Mouse (Mus musculus): ENCODE measurements around the gene Gm49378. TPM values are rescaled to one million over a fixed set of nuclear protein-coding genes. Genes with fewer than 3 reads are reported as not detected.

Gene Gm49378
- total RNA-seq, 1 experiment: not detected

DNA sequence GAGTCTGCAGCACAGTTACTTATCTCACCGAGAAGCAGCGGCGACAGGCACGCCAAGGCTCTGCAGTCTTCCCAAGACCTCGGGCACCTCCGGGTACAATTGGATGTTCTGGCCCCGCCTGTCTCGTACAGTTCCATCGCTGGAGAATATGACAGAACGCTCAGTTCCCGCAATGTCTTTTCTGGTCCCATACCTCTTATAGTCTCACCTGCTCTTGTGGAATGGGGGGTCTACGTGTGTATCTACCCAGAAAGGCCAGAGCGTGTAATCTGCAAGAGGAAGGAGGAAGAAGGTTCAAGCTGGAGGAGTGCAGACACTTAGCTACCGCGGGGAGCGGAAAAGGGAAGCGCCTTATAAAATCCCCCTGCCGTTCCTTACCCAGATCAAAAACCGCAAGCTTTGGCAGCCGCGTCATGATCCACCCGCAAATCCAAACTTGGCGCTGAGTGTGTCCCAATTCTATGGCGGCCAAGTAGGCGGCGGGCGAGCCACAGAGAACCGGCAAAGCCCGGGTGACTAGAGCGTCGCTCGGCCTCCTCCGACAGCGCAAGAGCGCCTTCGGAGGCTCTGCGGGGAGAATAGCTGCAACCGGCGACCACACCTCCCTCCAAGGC is 22.4 kb upstream of the Gm49378 start, which contains the start of gene Mdp1:
Gene Mdp1, minus strand, starts transcription at position 549 of the 614 bp plus-strand sequence.
- DNase-seq (ENCODE audit: low read depth, low spot score): peak; percentile 57
- H3K4me3 ChIP-seq (ENCODE audit: insufficient read depth in 1 of 2, low read depth in 1 of 2, low read length in 2 of 2, poor library complexity in 1 of 2, severe bottlenecking in 1 of 2): peak within 1 kb of the TSS; percentile 82 to 91
- no peak within 1 kb of the TSS for H3K27ac ChIP-seq (ENCODE audit: insufficient read depth, low read depth, low read length, poor library complexity, severe bottlenecking)
- peaks cover 10% of the 10 kb centered on the region for H3K36me3 ChIP-seq (ENCODE audit: control insufficient read depth, insufficient read depth, low read length, poor library complexity, severe bottlenecking)
- H3K9me3 ChIP-seq (ENCODE audit: control insufficient read depth, insufficient read depth, low read depth, low read length): no peaks in the 10 kb centered on the region
- TF ChIP-seq HCFC1 (IDR thresholded peaks at IDR 0.05; ENCODE audit: borderline replicate concordance, insufficient read depth, low read length) (peak; percentile 22; the same call in 1 of the 2 replicates), MAFK (IDR thresholded peaks at IDR 0.05; ENCODE audit: insufficient read depth, low read depth, low read length) (no peak)
- peak within 1 kb of the TSS; percentile 74 for H3K9ac ChIP-seq (ENCODE audit: insufficient read depth, low read depth, low read length, poor library complexity, severe bottlenecking)
- 0 out of 4 replicates have a peak, but pooled peaks cover 0 to 2% of the 10 kb centered on the region in 2 experiments for H3K4me1 ChIP-seq (ENCODE audit: control insufficient read depth in 2 of 2, insufficient read depth in 2 of 2, low read length in 2 of 2, poor library complexity in 1 of 2)
- in situ Hi-C loops (cut with MboI; ENCODE audit: low sequenced_read_pairs in 2 of 2, unreplicated experiment in 2 of 2): no loop called here

DNA sequence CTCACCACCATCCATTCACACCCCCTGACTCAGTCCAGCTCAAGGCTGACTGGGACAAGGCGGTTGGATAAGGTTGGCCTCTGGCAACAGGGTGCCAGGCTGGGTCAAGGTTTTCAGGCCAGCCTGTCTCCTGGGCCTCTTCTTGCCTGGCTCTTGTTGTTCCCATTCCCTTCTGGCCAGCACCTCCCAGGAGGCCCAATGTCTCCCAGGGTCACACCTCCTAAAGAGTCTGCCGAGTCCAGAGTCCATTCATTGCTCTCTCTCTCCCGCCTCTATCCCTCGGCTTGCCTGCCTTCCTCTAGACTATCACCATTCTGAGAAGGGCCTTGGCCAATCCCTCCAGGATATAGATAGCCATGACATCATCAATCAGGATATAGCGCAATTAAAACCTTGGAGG is 20.3 kb upstream of the Gm49378 start:
- Histone ChIP-seq H3K9me3 (ENCODE audit: control insufficient read depth, insufficient read depth, low read depth, low read length) (no peaks in the 10 kb centered on the region), H3K4me3 (ENCODE audit: insufficient read depth in 1 of 2, low read depth in 1 of 2, low read length in 2 of 2, poor library complexity in 1 of 2, severe bottlenecking in 1 of 2) (no peak overlapping the region), H3K36me3 (ENCODE audit: control insufficient read depth, insufficient read depth, low read length, poor library complexity, severe bottlenecking) (peaks cover 8% of the 10 kb centered on the region), H3K27ac (ENCODE audit: insufficient read depth, low read depth, low read length, poor library complexity, severe bottlenecking) (no peak overlapping the region), H3K9ac (ENCODE audit: insufficient read depth, low read depth, low read length, poor library complexity, severe bottlenecking) (no peak overlapping the region), H3K4me1 (ENCODE audit: control insufficient read depth in 2 of 2, insufficient read depth in 2 of 2, low read length in 2 of 2, poor library complexity in 1 of 2) (0 out of 4 replicates have a peak, but pooled peaks cover 0 to 2% of the 10 kb centered on the region in 2 experiments)
- TF ChIP-seq CHD2 (IDR thresholded peaks at IDR 0.05; ENCODE audit: low read depth, low read length): no peak
- no peak for TF ChIP-seq ZC3H11A (IDR thresholded peaks at IDR 0.05; ENCODE audit: borderline replicate concordance, low read depth, low read length)
- no peak for TF ChIP-seq MAFK (IDR thresholded peaks at IDR 0.05; ENCODE audit: insufficient read depth, low read depth, low read length)
- no peak for TF ChIP-seq ZNF384 (IDR thresholded peaks at IDR 0.05; ENCODE audit: low read depth, low read length)
- no peak for TF ChIP-seq HCFC1 (IDR thresholded peaks at IDR 0.05; ENCODE audit: borderline replicate concordance, insufficient read depth, low read length)
- no peak for DNase-seq (ENCODE audit: low read depth, low spot score)
- in situ Hi-C loops (cut with MboI; ENCODE audit: low sequenced_read_pairs in 2 of 2, unreplicated experiment in 2 of 2): no loop called here

DNA sequence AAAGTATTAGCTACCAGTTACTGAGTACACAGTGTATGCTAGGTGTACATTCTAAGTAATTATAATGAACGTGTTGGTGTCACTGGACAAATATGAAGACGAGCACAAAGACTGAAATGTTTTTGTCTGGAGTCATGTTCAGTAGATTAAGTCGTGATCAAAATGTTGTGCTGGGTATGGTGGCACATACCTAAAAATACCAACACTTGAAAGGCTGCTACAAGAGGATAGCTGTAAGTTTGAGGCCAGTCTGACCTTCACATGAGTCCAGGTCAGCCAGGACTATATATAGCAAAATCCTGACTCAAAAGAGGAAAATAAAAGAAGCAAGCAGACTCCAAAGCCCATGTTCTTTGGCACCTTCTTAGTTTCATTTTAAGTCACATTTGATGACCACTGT is 19.2 kb upstream of the Gm49378 start:
- Histone ChIP-seq H3K4me3 (ENCODE audit: insufficient read depth in 1 of 2, low read depth in 1 of 2, low read length in 2 of 2, poor library complexity in 1 of 2, severe bottlenecking in 1 of 2) (no peak overlapping the region), H3K9ac (ENCODE audit: insufficient read depth, low read depth, low read length, poor library complexity, severe bottlenecking) (no peak overlapping the region), H3K27ac (ENCODE audit: insufficient read depth, low read depth, low read length, poor library complexity, severe bottlenecking) (no peak overlapping the region), H3K36me3 (ENCODE audit: control insufficient read depth, insufficient read depth, low read length, poor library complexity, severe bottlenecking) (peaks cover 4% of the 10 kb centered on the region), H3K9me3 (ENCODE audit: control insufficient read depth, insufficient read depth, low read depth, low read length) (no peaks in the 10 kb centered on the region), H3K4me1 (ENCODE audit: control insufficient read depth in 2 of 2, insufficient read depth in 2 of 2, low read length in 2 of 2, poor library complexity in 1 of 2) (0 out of 4 replicates have a peak, but pooled peaks cover 0 to 2% of the 10 kb centered on the region in 2 experiments)
- TF ChIP-seq HCFC1 (IDR thresholded peaks at IDR 0.05; ENCODE audit: borderline replicate concordance, insufficient read depth, low read length): no peak
- no peak for TF ChIP-seq MAFK (IDR thresholded peaks at IDR 0.05; ENCODE audit: insufficient read depth, low read depth, low read length)
- no peak for TF ChIP-seq ZNF384 (IDR thresholded peaks at IDR 0.05; ENCODE audit: low read depth, low read length)
- TF ChIP-seq CHD2 (IDR thresholded peaks at IDR 0.05; ENCODE audit: low read depth, low read length): no peak
- TF ChIP-seq ZC3H11A (IDR thresholded peaks at IDR 0.05; ENCODE audit: borderline replicate concordance, low read depth, low read length): no peak
- in situ Hi-C loops (cut with MboI; ENCODE audit: low sequenced_read_pairs in 2 of 2, unreplicated experiment in 2 of 2): no loop called here
- DNase-seq (ENCODE audit: low read depth, low spot score): no peak

DNA sequence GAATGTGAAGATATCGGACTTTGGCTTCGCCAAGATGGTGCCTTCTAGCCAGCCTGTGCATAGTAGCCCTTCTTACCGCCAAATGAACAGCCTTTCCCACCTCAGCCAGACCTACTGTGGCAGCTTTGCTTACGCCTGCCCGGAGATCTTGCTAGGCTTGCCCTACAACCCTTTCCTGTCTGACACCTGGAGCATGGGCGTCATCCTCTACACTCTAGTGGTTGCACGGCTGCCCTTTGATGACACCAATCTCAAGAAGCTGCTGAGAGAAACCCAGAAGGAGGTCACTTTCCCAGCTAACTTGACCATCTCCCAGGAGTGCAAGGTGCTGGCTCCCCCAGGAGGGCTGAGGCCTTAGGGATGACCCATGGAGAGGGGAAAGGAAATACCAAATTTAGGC is 13.8 kb upstream of the Gm49378 start:
- Histone ChIP-seq H3K4me1 (ENCODE audit: control insufficient read depth in 2 of 2, insufficient read depth in 2 of 2, low read length in 2 of 2, poor library complexity in 1 of 2) (peaks cover 0 to under 1% of the 10 kb centered on the region in 2 experiments; a peak in 1 of 4 replicates), H3K36me3 (ENCODE audit: control insufficient read depth, insufficient read depth, low read length, poor library complexity, severe bottlenecking) (no peaks in the 10 kb centered on the region), H3K9ac (ENCODE audit: insufficient read depth, low read depth, low read length, poor library complexity, severe bottlenecking) (no peak overlapping the region), H3K27ac (ENCODE audit: insufficient read depth, low read depth, low read length, poor library complexity, severe bottlenecking) (no peak overlapping the region), H3K9me3 (ENCODE audit: control insufficient read depth, insufficient read depth, low read depth, low read length) (no peaks in the 10 kb centered on the region), H3K4me3 (ENCODE audit: insufficient read depth in 1 of 2, low read depth in 1 of 2, low read length in 2 of 2, poor library complexity in 1 of 2, severe bottlenecking in 1 of 2) (no peak overlapping the region)
- DNase-seq (ENCODE audit: low read depth, low spot score): no peak
- TF ChIP-seq HCFC1 (IDR thresholded peaks at IDR 0.05; ENCODE audit: borderline replicate concordance, insufficient read depth, low read length) (no peak), CHD2 (IDR thresholded peaks at IDR 0.05; ENCODE audit: low read depth, low read length) (no peak), MAFK (IDR thresholded peaks at IDR 0.05; ENCODE audit: insufficient read depth, low read depth, low read length) (no peak), ZNF384 (IDR thresholded peaks at IDR 0.05; ENCODE audit: low read depth, low read length) (no peak), ZC3H11A (IDR thresholded peaks at IDR 0.05; ENCODE audit: borderline replicate concordance, low read depth, low read length) (no peak)
- in situ Hi-C loops (cut with MboI; ENCODE audit: low sequenced_read_pairs in 2 of 2, unreplicated experiment in 2 of 2): no loop called here
